Mouse (Mus musculus) skeletal muscle tissue, adult 2 months (tissue): ENCODE results near the gene Brinp3.
"Not testable (repeated sequence)": the region's sequence is repeated elsewhere in the genome, so short reads cannot be mapped to it uniquely, and the experiment has no call there.

Experiments used
- DNase-seq: peaks from one replicate; pipeline ENCODE4 v3.0.0-alpha.2; 2012; ENCODE audit warnings: low read depth, low spot score

Brinp3 gene

DNA sequence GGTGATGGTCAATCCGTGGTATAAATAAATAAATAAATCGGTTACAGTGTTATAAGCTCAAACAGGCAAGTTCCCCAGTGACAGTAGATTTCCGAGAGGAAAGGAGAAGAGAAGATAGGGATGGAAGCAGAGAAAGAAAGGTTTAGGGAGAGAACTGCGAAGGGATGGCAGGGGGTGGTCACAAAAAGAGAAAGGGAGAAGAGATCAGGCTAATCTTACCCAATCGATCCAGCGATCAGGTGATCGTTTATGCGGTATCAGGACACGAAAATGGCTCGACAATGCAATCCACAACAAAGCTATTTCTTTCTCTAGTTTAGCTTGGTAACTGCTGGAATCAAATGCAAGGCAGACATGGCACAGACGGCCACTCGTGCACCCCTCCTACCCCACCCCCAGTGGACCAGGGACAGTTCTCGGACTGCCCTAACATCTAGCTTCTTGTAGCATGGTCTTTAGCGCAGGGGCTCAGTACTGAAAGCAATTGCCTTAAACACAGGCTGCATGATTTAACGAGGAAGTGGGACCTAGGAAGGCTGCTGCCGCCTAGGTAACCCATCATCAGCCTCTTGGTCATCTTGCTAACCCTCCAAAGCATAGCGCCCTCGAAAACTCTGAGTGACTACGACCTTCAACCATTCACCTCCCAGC is at the start of gene Brinp3:
Gene Brinp3 (plus strand): TSS at position 80 of the 651 bp plus-strand sequence.
- DNase-seq, result no peak

DNA sequence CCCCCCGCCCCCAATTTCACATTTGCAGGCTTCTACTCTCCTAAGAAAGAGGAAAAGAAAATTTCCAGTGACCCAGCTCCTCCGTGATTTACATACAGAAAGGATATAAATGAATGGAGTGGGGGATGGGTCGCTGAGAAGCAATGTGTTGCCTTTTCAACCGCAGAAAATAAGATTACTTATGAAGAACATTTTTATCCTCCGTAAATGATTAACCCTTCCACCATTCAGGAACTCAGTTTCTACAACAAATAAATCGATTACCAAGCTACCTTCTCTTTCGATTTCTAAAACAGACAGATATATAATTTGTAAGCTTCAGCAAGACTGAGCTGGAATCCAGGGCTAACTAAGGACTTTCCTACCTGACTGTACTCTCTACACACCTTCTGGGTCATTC is 339 bp upstream of the Brinp3 start:
- DNase-seq, result no peak

DNA sequence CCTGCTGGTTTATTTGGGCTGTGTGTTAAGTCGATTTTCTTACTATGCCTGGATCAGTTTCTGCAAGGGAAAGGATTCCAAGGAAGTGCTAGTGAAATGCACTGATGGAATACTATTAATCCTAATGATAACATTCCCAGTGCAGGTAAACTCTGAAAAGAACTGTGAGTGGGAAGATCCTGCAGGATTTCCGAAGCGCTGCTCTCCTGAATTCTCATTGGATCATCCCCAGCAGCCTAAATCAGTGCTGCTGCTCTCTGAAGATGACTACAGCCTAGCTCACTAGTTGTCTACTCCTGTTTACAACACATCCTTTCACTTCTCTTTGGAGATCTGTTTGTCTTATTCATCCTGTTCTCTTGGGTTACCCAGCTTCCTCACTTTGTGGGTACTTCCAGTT is 826 bp downstream of the Brinp3 start:
- no peak for DNase-seq

GRCm38 (mm10) chr1:146497381-146498081 is 3.0 kb downstream of the Brinp3 start:
- no peak for DNase-seq

GRCm38 (mm10) chr1:146498085-146498779 is 3.7 kb downstream of the Brinp3 start:
- no peak for DNase-seq

GRCm38 (mm10) chr1:146498780-146499114 is 4.2 kb downstream of the Brinp3 start:
- DNase-seq, result no peak

DNA sequence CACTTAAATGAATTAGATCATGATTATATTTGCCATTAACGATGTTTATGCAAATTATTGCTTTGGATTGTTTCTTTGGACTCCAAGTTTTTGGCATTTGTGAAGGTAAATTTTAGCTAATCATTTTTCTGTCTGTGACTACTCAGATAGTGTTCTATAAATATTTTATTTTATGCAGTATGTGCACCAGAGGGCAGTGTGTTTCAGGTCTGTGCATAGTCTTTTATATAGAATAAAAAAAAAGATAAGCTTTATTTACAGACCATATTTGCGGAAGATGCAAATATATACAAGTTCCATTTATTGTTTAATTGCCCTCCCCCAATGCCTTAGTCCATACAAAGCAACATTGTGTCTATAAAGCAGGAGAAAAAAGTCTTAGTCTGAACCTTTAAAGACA is 20.8 kb downstream of the Brinp3 start:
- DNase-seq, result no peak

GRCm38 (mm10) chr1:146523727-146524573 is 29.4 kb downstream of the Brinp3 start:
- no peak for DNase-seq

DNA sequence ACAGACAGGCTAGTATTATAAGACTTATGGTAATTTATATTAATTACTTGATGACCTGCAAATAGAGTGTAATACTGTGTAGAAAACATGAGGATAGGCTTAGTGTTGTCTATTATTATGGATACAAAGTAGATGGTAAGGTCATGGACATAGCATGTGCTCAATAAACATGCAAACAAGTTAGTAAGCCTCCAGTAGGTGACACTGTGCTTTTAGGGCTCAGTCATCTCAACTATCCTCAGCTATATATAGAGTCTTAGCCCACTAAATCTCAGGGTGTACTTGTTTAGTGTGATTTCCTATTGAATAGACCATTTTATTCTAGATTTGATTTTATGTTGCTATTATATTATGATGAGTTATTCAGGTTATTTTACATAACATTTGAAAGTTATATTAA is 34.0 kb downstream of the Brinp3 start:
- no peak for DNase-seq

DNA sequence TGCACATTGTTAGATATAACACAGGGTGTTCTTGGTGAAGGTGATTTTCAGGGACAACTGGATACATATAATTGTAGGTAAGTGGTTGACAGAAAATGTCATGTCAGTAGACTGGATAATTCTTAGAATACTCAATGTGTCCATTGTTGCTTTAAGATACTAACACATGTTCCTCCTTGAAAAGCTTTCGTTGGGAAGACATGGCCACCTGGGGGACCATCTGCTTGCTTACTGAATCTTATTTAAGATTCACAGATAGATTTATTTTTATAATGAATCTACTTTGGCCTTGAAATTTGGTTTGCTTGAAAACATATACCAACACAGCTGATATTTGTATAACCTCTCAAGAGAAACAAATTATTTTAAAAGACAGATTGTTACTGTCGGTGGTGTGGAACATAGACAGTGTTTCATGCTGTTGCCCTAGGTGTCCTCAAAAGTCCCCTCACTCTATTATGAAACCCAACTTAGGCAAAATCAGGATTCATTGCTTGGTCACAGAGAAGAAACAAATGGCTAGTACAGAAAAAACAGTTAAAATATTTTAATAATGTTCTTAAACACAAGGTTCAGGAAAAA is 52.4 kb downstream of the Brinp3 start:
- DNase-seq, result no peak

DNA sequence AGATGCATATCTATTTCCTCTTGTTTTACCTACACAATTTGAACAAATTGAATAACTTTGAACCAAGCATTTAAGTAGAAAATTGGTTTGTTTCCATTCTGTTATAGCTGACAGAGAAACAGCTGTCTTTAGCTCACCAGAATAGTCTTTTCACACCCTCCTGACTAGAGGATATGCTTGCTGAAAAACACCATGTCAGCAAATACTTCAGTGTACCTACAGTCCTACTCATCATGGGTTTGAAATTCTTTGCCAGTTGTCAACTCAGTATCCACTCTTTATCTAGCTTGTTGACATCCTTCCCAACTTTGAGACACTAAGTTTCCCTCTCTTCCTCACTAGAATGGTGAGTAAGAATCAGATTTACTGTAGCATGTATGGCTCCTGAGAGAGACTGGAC is 62.4 kb downstream of the Brinp3 start:
- no peak for DNase-seq

DNA sequence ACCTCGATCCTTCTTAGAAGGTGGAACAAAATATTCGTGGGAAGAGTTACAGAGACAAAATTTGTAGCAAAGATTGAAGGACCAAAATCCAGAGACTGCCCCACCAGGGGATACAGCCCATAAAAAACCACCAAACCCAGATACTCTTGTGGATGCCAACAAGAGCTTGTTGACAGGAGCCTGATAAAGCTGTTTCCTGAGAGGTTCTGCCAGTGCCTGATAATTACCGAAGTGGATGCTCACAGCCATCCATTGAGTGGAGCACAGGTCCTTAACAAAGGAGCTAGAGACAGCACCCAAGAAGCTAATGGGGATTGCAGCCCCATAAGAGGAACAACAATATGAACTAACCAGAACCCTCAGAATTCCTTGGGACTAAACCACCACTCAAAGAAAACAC is 67.6 kb downstream of the Brinp3 start:
- no peak for DNase-seq

DNA sequence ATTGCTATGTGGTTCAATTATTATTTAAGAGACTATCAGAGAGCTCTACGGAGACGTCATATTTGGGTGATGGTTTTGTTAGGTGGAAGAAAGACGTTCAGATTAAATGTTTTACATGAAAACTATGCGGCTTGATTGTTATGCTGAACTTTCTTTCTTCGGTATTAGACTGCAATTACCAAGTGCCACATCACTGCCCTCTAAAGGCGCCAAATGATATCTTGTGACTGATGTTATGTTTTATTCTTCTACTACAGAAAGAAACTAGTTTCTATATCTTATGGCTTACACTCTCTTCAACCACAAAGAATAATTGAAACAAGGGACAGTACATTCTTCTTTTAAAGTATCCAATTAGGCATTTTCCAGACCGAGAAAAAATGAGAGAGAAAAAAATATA is 89.6 kb downstream of the Brinp3 start:
- no peak for DNase-seq

- DNase-seq, result no peak
These were observed 138.3 kb downstream of the Brinp3 start for GRCm38 (mm10) chr1:146632895-146633294.

GRCm38 (mm10) chr1:146657214-146657613 is 162.7 kb downstream of the Brinp3 start:
- no peak for DNase-seq

DNA sequence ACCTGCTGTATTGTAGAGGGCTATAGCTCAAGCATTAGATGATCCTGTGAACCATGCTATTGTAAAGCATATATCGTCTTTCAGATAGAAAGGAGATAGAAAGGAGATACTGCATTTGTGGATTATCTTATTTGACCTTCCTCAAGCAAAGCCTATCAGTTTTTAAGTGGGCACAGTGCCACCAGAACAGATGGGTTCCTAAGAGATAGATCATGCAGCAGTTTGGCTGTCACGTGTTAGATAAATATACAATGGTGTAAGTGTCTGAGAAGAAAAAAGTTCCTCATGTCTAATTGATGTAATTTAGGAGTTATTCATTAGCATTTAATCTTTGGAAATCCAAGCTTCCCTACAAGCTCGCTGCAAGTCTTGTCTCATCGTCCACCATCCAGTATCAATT is 206.2 kb downstream of the Brinp3 start:
- no peak for DNase-seq

GRCm38 (mm10) chr1:146719556-146719955 is 225.0 kb downstream of the Brinp3 start:
- no peak for DNase-seq

DNA sequence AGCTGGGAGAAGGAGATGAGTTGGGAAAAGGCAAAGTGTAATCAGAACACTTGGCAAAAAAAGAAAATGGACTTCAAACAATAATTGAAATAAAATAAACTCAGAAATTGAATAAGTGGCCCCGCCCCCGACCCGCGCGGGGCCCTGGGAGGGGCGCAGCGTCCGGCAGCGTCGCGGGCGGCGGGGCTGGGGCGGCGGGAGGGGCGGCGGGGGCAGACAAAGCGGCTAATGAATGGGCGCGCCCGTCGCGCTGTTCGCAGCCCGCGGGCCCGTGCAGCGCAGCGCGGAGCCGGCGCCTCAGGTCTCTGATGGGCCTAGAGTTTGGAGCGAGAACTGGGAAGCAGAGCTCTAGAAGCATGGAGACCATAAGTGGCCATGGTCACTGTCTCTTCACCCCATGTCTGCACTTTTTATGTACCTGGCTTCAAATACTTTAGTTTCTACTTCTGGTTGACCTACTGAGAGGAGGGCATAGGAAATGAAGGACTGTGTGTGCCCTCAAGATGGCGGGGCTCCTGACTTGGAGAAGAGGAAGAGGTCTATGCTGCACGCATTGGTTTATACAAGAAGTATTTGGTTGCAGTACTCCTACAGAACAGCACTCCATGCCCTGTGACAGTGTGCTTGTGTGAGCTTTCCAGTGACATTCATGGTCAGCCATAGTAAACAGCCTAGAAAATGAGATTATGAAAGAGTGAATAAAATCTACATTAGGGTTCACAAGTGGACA is 230.4 kb downstream of the Brinp3 start:
- DNase-seq, result not testable (repeated sequence)

- no peak for DNase-seq
These were observed 256.5 kb downstream of the Brinp3 start for GRCm38 (mm10) chr1:146751066-146751465.

DNA sequence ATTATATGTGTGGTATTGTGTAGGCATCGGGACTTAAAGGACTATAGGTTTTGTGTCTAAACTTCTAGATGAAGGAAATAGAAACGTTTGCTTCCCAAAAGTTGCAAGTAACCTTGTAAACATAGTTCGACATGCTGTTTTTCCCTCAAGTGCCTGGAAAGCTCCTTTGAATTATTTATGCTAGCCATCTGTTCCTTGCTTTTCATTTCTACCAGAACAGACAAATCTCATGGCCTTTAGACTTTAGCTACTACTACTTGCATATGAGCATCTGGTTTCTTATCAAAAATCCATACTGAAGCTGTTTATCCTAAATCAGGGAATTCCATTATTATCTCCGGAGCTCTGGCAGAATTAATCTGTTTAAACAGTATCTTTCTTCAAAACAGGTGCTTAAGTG is 288.7 kb downstream of the Brinp3 start:
- DNase-seq, result no peak

- no peak for DNase-seq
These were observed 292.7 kb downstream of the Brinp3 start for GRCm38 (mm10) chr1:146787236-146787635.
